ENCODE assay signal across 8 mouse cellular contexts in the genomic region with DNA sequence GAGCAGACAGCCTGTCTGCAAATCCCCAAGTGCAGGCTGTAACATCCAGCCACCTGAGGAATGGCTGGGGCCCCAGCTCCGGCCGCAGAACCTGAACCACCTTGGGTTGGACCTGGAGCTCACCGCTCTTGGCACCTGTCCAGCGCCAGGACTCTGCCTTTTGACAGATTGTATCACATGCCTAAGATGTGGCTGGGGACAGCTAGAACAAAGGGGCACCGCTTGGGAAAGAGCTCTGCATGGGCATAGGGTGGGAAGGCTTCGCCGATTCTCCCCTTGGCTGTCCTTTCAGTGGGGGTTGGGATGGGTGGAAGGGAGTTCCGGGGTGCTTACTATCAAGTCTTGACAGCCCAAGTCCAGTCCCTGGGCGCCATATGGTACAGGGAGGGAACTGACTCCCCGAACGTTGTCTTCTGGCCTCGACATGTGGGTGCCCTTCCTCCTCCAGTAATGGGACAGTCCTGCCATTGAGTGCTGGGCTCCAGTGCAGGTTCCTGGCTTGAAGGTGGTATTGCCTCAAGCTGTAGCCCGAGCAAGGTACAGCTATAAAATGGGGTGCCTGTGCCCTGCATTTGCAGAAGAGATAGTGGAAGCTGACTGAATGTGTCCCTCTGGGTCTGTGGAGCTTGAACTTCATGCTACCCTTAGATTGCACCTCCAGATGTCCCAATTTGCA. TPM values are rescaled to one million over a fixed set of nuclear protein-coding genes. Genes with fewer than 3 reads are reported as not detected.
DNase-seq lines count a peak whose midpoint lies in the region; ATAC-seq and TF ChIP-seq lines count a peak whose summit lies in the region.

No protein-coding gene starts in this region.

- H3K4me1 ChIP-seq in heart, embryonic 10.5 days, result peaks cover 55% of the 10 kb centered on the region
- H3K4me1 ChIP-seq in hindbrain, embryonic 16.5 days (ENCODE audit: control insufficient read depth, insufficient read depth, low read depth, low read length), result peaks cover 12% of the 10 kb centered on the region
- peaks cover 12 to 37% of the 10 kb centered on the region in 2 experiments for H3K4me1 ChIP-seq in liver, embryonic 14.5 days (replicated peaks; ENCODE audit: control insufficient read depth in 2 of 2, insufficient read depth in 2 of 2, low read length in 1 of 2)

- no peak for DNase-seq in heart, embryonic 10.5 days (ENCODE audit: low spot score)
- no peak for DNase-seq in heart, postnatal 14 days
- DNase-seq in cerebellum, adult 8-10 months, result peak; percentile 60
- DNase-seq in liver, embryonic 14.5 days (ENCODE audit: low read depth in 3 of 3, low spot score in 3 of 3), result no peak
- DNase-seq in adrenal gland, postnatal 4 days (ENCODE audit: low spot score in 2 of 2), result no peak
- no peak for DNase-seq in B cell, adult 2 months
- DNase-seq in adipocyte (ENCODE audit: low spot score), result no peak

- TF ChIP-seq EP300 in liver, embryonic 14.5 days (IDR thresholded peaks at IDR 0.05; ENCODE audit: low read depth), result no peak

- no peak overlapping the region for H3K4me3 ChIP-seq in heart, embryonic 10.5 days
- no peak overlapping the region for H3K4me3 ChIP-seq in hindbrain, embryonic 16.5 days (ENCODE audit: low read length)
- no peak overlapping the region for H3K4me3 ChIP-seq in liver, embryonic 14.5 days (ENCODE audit: insufficient read depth in 1 of 2, low read depth in 2 of 2, low read length in 2 of 2)

- no peaks in the 10 kb centered on the region for H3K9me3 ChIP-seq in heart, embryonic 10.5 days
- no peaks in the 10 kb centered on the region for H3K9me3 ChIP-seq in hindbrain, embryonic 16.5 days (ENCODE audit: control insufficient read depth, low read length)
- H3K9me3 ChIP-seq in liver, embryonic 14.5 days (ENCODE audit: control insufficient read depth, low read length), result no peaks in the 10 kb centered on the region

- no peak overlapping the region; the same call in 1 of the 2 replicates for H3K4me2 ChIP-seq in hindbrain, embryonic 16.5 days (ENCODE audit: low read length)
- H3K4me2 ChIP-seq in liver, embryonic 14.5 days (ENCODE audit: low read depth), result no peak overlapping the region; the same call in 1 of the 2 replicates

- ATAC-seq in hindbrain, embryonic 16.5 days, result no peak
- 0 out of 2 replicates have a peak, but pooled peaks have one; percentile 2 for ATAC-seq in liver, embryonic 14.5 days (ENCODE audit: insufficient read depth)

- no peak for TF ChIP-seq CTCF in liver, embryonic 14.5 days (IDR thresholded peaks at IDR 0.05; ENCODE audit: low read depth)

- H3K36me3 ChIP-seq in heart, embryonic 10.5 days, result no peaks in the 10 kb centered on the region
- no peaks in the 10 kb centered on the region for H3K36me3 ChIP-seq in hindbrain, embryonic 16.5 days (ENCODE audit: control insufficient read depth, insufficient read depth, low read length)
- no peaks in the 10 kb centered on the region for H3K36me3 ChIP-seq in liver, embryonic 14.5 days (replicated peaks; ENCODE audit: control insufficient read depth, insufficient read depth, low read depth)

- no peak overlapping the region for H3K9ac ChIP-seq in hindbrain, embryonic 16.5 days (ENCODE audit: low read depth, low read length)
- H3K9ac ChIP-seq in liver, embryonic 14.5 days (replicated peaks), result no peak overlapping the region

- H3K27ac ChIP-seq in heart, embryonic 10.5 days, result peak overlapping the region; percentile 49
- H3K27ac ChIP-seq in hindbrain, embryonic 16.5 days (ENCODE audit: low read depth, low read length), result peak overlapping the region; percentile 41; the same call in 1 of the 2 replicates
- no peak overlapping the region for H3K27ac ChIP-seq in liver, embryonic 14.5 days

- H3K27me3 ChIP-seq in heart, embryonic 10.5 days (ENCODE audit: insufficient read depth, poor library complexity, severe bottlenecking), result peaks cover 4% of the 10 kb centered on the region; the same call in 1 of the 2 replicates
- no peaks in the 10 kb centered on the region for H3K27me3 ChIP-seq in hindbrain, embryonic 16.5 days (replicated peaks; ENCODE audit: control insufficient read depth, insufficient read depth, low read length)
- no peaks in the 10 kb centered on the region for H3K27me3 ChIP-seq in liver, embryonic 14.5 days (ENCODE audit: control insufficient read depth, insufficient read depth, low read length)

- 73% methylated on average over 13 of the region's 13 CpGs for WGBS in heart, embryonic 10.5 days
- WGBS in hindbrain, embryonic 16.5 days, result 62% methylated on average over 13 of the region's 13 CpGs
- WGBS in liver, embryonic 14.5 days (ENCODE audit: insufficient replicate concordance), result 52% methylated on average over 13 of the region's 13 CpGs

- intact Hi-C loops in heart, postnatal 14 days (cut with DNase I), result loop anchor here (1.0 to 2.0 kb wide), 3 partner anchors 14 to 32 kb away; a partner anchor contains a TSS

RNA-seq across cellular contexts. Expression of a gene that starts 21.1 kb away (rescaled TPM):
- polyA plus RNA-seq in heart, embryonic 10.5 days (2016; fragmentation: Nextera tagmentation; extraction: Ambion mirVana), result 1,223 and 1,345 TPM in 2 replicates
- 100 to 1,000 TPM; 645 to 715 TPM for total RNA-seq in heart, postnatal 14 days (2021)
- 814 and 834 TPM in 2 replicates for polyA plus RNA-seq in hindbrain, embryonic 16.5 days (2015; fragmentation: Nextera tagmentation; extraction: Ambion mirVana)
- polyA plus RNA-seq in liver, embryonic 14.5 days (2012; rRNA removed), result 1,933 and 2,132 TPM in 2 replicates
- 1,503 and 1,567 TPM in 2 replicates for polyA plus RNA-seq in liver, embryonic 14.5 days (2014; fragmentation: Nextera tagmentation; extraction: Ambion mirVana)
- total RNA-seq in adrenal gland, postnatal 4 days (2021), result 1,000 to 10,000 TPM; 1,094 to 1,122 TPM

RNA-seq across cellular contexts. Expression of a gene that starts 26.9 kb away (rescaled TPM):
- polyA plus RNA-seq in heart, embryonic 10.5 days (2016; fragmentation: Nextera tagmentation; extraction: Ambion mirVana), result 47.8 and 49.8 TPM in 2 replicates
- total RNA-seq in heart, postnatal 14 days (2021), result 10 to 100 TPM; 45.1 to 46.6 TPM
- polyA plus RNA-seq in hindbrain, embryonic 16.5 days (2015; fragmentation: Nextera tagmentation; extraction: Ambion mirVana), result 32.2 and 39.3 TPM in 2 replicates
- polyA plus RNA-seq in liver, embryonic 14.5 days (2012; rRNA removed), result 11.4 and 11.8 TPM in 2 replicates
- polyA plus RNA-seq in liver, embryonic 14.5 days (2014; fragmentation: Nextera tagmentation; extraction: Ambion mirVana), result 14.4 and 14.8 TPM in 2 replicates
- total RNA-seq in adrenal gland, postnatal 4 days (2021), result 10 to 100 TPM; 83.5 to 87.5 TPM

RNA-seq across cellular contexts. Expression of a gene that starts 31.7 kb away (rescaled TPM):
- 30.3 and 31.9 TPM in 2 replicates for polyA plus RNA-seq in heart, embryonic 10.5 days (2016; fragmentation: Nextera tagmentation; extraction: Ambion mirVana)
- 10 to 100 TPM; 52.4 to 54.2 TPM for total RNA-seq in heart, postnatal 14 days (2021)
- polyA plus RNA-seq in hindbrain, embryonic 16.5 days (2015; fragmentation: Nextera tagmentation; extraction: Ambion mirVana), result 19.1 and 23.9 TPM in 2 replicates
- polyA plus RNA-seq in liver, embryonic 14.5 days (2012; rRNA removed), result 12.9 and 13.7 TPM in 2 replicates
- polyA plus RNA-seq in liver, embryonic 14.5 days (2014; fragmentation: Nextera tagmentation; extraction: Ambion mirVana), result 4.8 and 5.6 TPM in 2 replicates
- total RNA-seq in adrenal gland, postnatal 4 days (2021), result 10 to 100 TPM; 77.6 to 82.4 TPM

RNA-seq across cellular contexts. Expression of a gene that starts 53.6 kb away (rescaled TPM):
- 18.7 and 19.0 TPM in 2 replicates for polyA plus RNA-seq in heart, embryonic 10.5 days (2016; fragmentation: Nextera tagmentation; extraction: Ambion mirVana)
- 10 to 100 TPM; 17.9 to 18.7 TPM for total RNA-seq in heart, postnatal 14 days (2021)
- 24.8 and 26.8 TPM in 2 replicates for polyA plus RNA-seq in hindbrain, embryonic 16.5 days (2015; fragmentation: Nextera tagmentation; extraction: Ambion mirVana)
- 8.4 and 9.4 TPM in 2 replicates for polyA plus RNA-seq in liver, embryonic 14.5 days (2012; rRNA removed)
- 2.8 and 3.9 TPM in 2 replicates for polyA plus RNA-seq in liver, embryonic 14.5 days (2014; fragmentation: Nextera tagmentation; extraction: Ambion mirVana)
- 10 to 100 TPM; 29.9 to 31.3 TPM for total RNA-seq in adrenal gland, postnatal 4 days (2021)
